Mouse (Mus musculus) MEL (cell line): ENCODE measurements around the gene Zbtb49.

ENCODE experiments used
- CTCF ChIP-seq, 3 experiments: IDR thresholded peaks in 2 of 3; conservative IDR thresholded peaks in 1 of 3; 2 replicates each; pipeline ENCODE4 v1.5.1; 2011 to 2012; ENCODE audit warnings: low read length in 3 of 3, low read depth in 2 of 3, mild to moderate bottlenecking in 2 of 3, improper control_type of control experiment in 1 of 3, inconsistent platforms in 1 of 3, mixed read lengths in 1 of 3, moderate library complexity in 1 of 3; ENCODE audit not compliant: control insufficient read depth in 1 of 3, insufficient read depth in 1 of 3, poor library complexity in 1 of 3, severe bottlenecking in 1 of 3
- ETS1 ChIP-seq: IDR thresholded peaks from 2 replicates; pipeline ENCODE4 v1.6.1; 2012; ENCODE audit warnings: low read depth, mild to moderate bottlenecking, inconsistent platforms, low read length, improper control_type of control experiment, moderate library complexity
- GATA1 ChIP-seq: IDR thresholded peaks from 2 replicates; pipeline ENCODE4 v1.6.1; 2011; ENCODE audit warnings: low read depth, low read length, improper control_type of control experiment
- NELFE ChIP-seq: IDR thresholded peaks from 2 replicates; pipeline ENCODE4 v1.6.1; 2011; ENCODE audit warnings: low read depth, low read length, improper control_type of control experiment
- NRF1 ChIP-seq: IDR thresholded peaks from 2 replicates; pipeline ENCODE4 v1.6.1; 2014; ENCODE audit warnings: low read depth, mild to moderate bottlenecking, inconsistent platforms, low read length, improper control_type of control experiment, moderate library complexity; ENCODE audit not compliant: poor library complexity, insufficient read depth, severe bottlenecking
- POLR2A ChIP-seq, 2 experiments: IDR thresholded peaks; 2 replicates each; pipeline ENCODE4 v1.6.1; 2011 to 2012; ENCODE audit warnings: low read length in 2 of 2, mild to moderate bottlenecking in 2 of 2, control low read depth in 1 of 2, improper control_type of control experiment in 1 of 2, low read depth in 1 of 2, moderate library complexity in 1 of 2; ENCODE audit not compliant: control insufficient read depth in 1 of 2, insufficient read depth in 1 of 2, poor library complexity in 1 of 2
- SIN3A ChIP-seq: IDR thresholded peaks from 2 replicates; pipeline ENCODE4 v1.6.1; 2012; ENCODE audit warnings: low read length, improper control_type of control experiment, inconsistent platforms
- TCF12 ChIP-seq: IDR thresholded peaks from 2 replicates; pipeline ENCODE4 v1.6.1; 2014; ENCODE audit warnings: low read depth, mild to moderate bottlenecking, inconsistent platforms, low read length, improper control_type of control experiment, moderate library complexity
- ZC3H11A ChIP-seq: IDR thresholded peaks from 2 replicates; pipeline ENCODE4 v1.6.1; 2012; ENCODE audit warnings: low read depth, mild to moderate bottlenecking, inconsistent platforms, low read length, improper control_type of control experiment

DNA sequence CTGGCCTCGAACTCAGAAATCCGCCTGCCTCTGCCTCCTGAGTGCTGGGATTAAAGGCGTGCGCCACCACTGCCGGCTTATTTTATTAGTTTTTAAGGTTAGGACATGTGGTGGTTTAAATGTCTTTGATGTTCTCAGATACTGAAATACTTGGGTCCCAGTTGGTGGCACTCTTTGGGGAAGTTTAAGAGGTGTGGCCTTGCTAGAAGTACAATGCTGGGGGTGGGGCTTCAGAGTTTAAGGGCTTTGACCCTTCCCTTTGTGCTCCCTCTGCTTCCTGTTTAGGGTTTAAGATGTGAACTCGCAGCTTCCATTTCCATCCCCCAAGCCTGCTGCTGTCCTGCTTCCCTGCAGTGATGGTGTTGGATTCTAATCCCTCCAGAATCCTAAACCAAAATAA, 21.7 kb upstream of the Zbtb49 start:
- no peak for TF ChIP-seq POLR2A (IDR thresholded peaks at IDR 0.05; ENCODE audit: control insufficient read depth in 1 of 2, insufficient read depth in 1 of 2, low read depth in 1 of 2, low read length in 2 of 2, poor library complexity in 1 of 2)
- no peak for TF ChIP-seq ZC3H11A
- no peak for TF ChIP-seq TCF12
- TF ChIP-seq NELFE: no peak
- no peak for TF ChIP-seq CTCF (IDR thresholded peaks at IDR 0.05 in 2 of 3, conservative IDR thresholded peaks at IDR 0.05 in 1 of 3; ENCODE audit: control insufficient read depth in 1 of 3, insufficient read depth in 1 of 3, low read depth in 2 of 3, low read length in 3 of 3, poor library complexity in 1 of 3, severe bottlenecking in 1 of 3)
- no peak for TF ChIP-seq SIN3A
- no peak for TF ChIP-seq GATA1
- TF ChIP-seq ETS1: no peak
- no peak for TF ChIP-seq NRF1
